Mouse (Mus musculus) embryonic facial prominence, embryonic 12.5 days (tissue): Measurements from ENCODE around the gene Susd3. TPM values are rescaled to one million over a fixed set of nuclear protein-coding genes. Genes with fewer than 3 reads are reported as not detected.

Experiments
- ATAC-seq: fragments of 200-750 bp; cut with Nextera tagmentation; 2 replicates; pipeline ENCODE4 v1.8.0; 2017; ENCODE audit not compliant: insufficient number of reproducible peaks, insufficient read depth, low FRiP score, low TSS enrichment
- H3K27ac ChIP-seq: fragments of 300-500 bp; sonication (generic); 2 replicates; pipeline ENCODE4 v1.5.1; 2016; ENCODE audit warnings: mild to moderate bottlenecking
- H3K27me3 ChIP-seq: fragments of 300-500 bp; sonication (generic); 2 replicates; pipeline ENCODE4 v1.6.1; 2016; ENCODE audit warnings: mild to moderate bottlenecking, moderate library complexity
- H3K36me3 ChIP-seq: fragments of 300-500 bp; sonication (generic); 2 replicates; pipeline ENCODE4 v1.6.1; 2016; ENCODE audit warnings: mild to moderate bottlenecking
- H3K4me1 ChIP-seq: fragments of 300-500 bp; sonication (generic); 2 replicates; pipeline ENCODE4 v1.6.1; 2016
- H3K4me2 ChIP-seq: fragments of 300-500 bp; sonication (generic); replicated peaks from 2 replicates; pipeline ENCODE4 v1.6.1; 2016; ENCODE audit warnings: mild to moderate bottlenecking, moderate library complexity
- H3K4me3 ChIP-seq: fragments of 300-500 bp; sonication (generic); 2 replicates; pipeline ENCODE4 v1.5.1; 2016; ENCODE audit warnings: mild to moderate bottlenecking
- H3K9ac ChIP-seq: fragments of 300-500 bp; sonication (generic); 2 replicates; pipeline ENCODE4 v1.6.1; 2016; ENCODE audit warnings: mild to moderate bottlenecking, moderate library complexity
- H3K9me3 ChIP-seq: fragments of 300-500 bp; sonication (generic); 2 replicates; pipeline ENCODE4 v1.6.1; 2016; ENCODE audit warnings: mild to moderate bottlenecking, moderate library complexity
- WGBS: fragments of 180-500 bp; shearing (Covaris S2); methylation state at CpG from one replicate; pipeline ENCODE4 v1.1.7; 2016; 5-methylcytosine and 5-hydroxymethylcytosine counted together
- polyA plus RNA-seq: library from polyadenylated mRNA; unstranded; fragments of >200 nt; fragmentation: Nextera tagmentation; extraction: Ambion mirVana; gene quantifications from 2 replicates; pipeline ENCODE4 v1.2.1, GENCODE M21; 2016

The Susd3 gene
- polyA plus RNA-seq, 1 experiment from 2014 or later: 1.8 TPM

DNA sequence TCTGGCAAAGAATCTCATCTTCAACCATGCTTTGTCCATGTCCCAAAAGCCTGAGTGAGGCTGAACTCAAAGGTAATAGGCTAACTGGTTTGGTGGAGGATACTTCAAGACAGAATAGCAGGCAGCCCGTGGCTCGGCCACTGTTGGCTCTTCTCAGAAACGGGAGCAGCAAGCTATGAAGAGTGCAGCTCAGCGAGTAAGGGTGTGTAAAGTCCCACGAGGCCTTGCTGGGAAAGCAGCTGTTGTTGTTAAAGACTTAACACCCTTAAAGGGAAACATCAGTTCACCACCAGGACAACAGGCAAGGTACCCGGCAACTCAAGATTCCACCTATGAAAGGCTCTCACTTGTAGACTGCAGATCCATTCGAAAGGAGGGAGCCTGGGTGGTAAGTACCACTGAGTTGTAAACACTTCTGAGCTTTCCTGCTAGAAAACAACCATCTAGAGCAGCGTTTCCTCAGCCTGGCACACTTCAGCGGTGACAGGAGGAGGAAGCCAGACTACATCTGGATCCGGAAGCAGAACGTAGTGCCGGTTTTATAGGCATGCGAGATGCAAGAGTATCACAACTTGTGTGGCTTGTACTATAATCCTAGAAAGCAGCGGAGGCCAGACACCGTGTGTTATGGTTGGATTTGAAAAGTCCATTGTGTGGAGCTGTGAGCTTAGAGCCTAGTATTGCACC lies 11.7 kb upstream of the Susd3 start:
- 84% methylated on average over 15 of the region's 15 CpGs for WGBS
- ATAC-seq: no peak
- no peaks in the 10 kb centered on the region for H3K9me3 ChIP-seq
- no peak overlapping the region for H3K4me3 ChIP-seq
- no peak overlapping the region for H3K9ac ChIP-seq
- no peaks in the 10 kb centered on the region for H3K27me3 ChIP-seq
- no peak overlapping the region for H3K4me2 ChIP-seq
- peaks cover 7% of the 10 kb centered on the region; the same call in 1 of the 2 replicates for H3K4me1 ChIP-seq
- H3K36me3 ChIP-seq: no peaks in the 10 kb centered on the region
- H3K27ac ChIP-seq: no peak overlapping the region

DNA sequence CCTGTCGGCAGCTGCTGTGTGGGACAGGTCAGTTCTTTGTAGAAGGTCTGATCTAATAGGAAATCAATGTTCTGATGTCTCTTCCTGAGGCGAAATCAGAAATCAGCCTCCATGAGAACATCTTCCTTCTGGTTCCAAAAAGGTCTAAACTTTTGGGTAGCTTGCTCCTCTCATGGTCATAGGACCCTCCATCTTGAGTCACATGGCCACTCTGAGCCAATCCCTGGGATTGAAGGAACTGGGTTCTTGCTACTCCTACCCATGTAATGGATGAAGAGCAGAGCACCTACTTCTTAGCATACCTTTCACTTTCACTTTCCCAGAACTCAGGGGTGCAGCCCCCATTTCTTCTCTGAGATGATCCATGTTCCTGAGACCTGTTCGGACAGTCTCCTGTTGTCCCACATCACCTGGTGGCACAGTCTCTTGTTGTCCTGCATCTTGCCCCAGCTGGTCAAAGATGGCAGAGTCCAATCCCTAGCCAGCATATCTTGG lies 9.4 kb upstream of the Susd3 start:
- Histone ChIP-seq H3K4me1 (peaks cover 7% of the 10 kb centered on the region; the same call in 1 of the 2 replicates), H3K36me3 (no peaks in the 10 kb centered on the region), H3K4me3 (no peak overlapping the region), H3K9ac (no peak overlapping the region), H3K4me2 (no peak overlapping the region), H3K27ac (no peak overlapping the region), H3K27me3 (no peaks in the 10 kb centered on the region), H3K9me3 (no peaks in the 10 kb centered on the region)
- no peak for ATAC-seq
- WGBS: 65% methylated on average over 3 of the region's 3 CpGs

DNA sequence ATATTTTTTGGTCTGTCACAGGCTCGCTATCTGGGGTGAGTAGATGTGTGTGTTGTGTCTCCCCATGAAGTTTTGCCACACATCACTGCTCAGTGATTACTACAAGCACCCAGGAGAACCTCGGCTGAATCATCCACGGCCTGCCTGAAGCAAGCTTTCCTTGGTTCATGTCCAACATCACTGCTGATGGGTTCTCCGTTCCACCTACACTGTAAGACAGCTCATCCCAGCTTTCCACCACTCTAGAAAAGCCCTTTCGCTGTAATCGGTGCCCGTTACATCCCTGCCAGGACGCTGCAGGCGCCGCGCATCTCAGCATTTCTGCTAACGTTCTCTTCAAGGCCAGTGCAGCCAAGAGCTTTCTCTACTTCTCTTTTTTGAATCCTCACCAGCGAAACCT lies 4.2 kb upstream of the Susd3 start:
- no peak for ATAC-seq
- Histone ChIP-seq H3K9ac (no peak overlapping the region), H3K27ac (no peak overlapping the region), H3K27me3 (peaks cover 18% of the 10 kb centered on the region), H3K36me3 (no peaks in the 10 kb centered on the region), H3K4me2 (no peak overlapping the region), H3K9me3 (no peaks in the 10 kb centered on the region), H3K4me1 (peaks cover 13% of the 10 kb centered on the region), H3K4me3 (no peak overlapping the region)
- 89% methylated on average over 13 of the region's 13 CpGs for WGBS

DNA sequence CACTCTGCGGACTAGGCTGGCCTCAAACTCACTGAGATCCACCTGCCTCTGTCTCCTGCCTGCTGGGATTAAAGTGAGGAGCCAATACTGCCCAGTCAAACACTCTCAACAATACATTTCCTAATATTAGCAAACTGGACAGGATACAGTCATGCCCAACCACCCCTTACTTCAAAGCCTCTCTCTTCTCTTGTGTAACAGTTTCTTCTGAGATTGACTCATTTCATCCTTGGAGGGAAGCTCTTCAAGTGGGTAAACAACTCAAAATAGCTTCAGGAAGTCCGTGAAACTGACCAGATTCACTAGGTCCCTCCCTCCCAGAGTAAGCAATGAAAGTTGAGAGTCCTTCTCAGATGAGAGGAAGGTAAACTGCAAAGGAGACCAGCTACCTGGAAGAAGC lies 3.6 kb upstream of the Susd3 start:
- Histone ChIP-seq H3K27me3 (peaks cover 24% of the 10 kb centered on the region), H3K9me3 (no peaks in the 10 kb centered on the region), H3K9ac (no peak overlapping the region), H3K4me1 (peaks cover 12% of the 10 kb centered on the region), H3K27ac (no peak overlapping the region), H3K4me3 (no peak overlapping the region), H3K4me2 (no peak overlapping the region), H3K36me3 (no peaks in the 10 kb centered on the region)
- ATAC-seq: no peak
- WGBS: 69% methylated on average over 2 of the region's 2 CpGs

DNA sequence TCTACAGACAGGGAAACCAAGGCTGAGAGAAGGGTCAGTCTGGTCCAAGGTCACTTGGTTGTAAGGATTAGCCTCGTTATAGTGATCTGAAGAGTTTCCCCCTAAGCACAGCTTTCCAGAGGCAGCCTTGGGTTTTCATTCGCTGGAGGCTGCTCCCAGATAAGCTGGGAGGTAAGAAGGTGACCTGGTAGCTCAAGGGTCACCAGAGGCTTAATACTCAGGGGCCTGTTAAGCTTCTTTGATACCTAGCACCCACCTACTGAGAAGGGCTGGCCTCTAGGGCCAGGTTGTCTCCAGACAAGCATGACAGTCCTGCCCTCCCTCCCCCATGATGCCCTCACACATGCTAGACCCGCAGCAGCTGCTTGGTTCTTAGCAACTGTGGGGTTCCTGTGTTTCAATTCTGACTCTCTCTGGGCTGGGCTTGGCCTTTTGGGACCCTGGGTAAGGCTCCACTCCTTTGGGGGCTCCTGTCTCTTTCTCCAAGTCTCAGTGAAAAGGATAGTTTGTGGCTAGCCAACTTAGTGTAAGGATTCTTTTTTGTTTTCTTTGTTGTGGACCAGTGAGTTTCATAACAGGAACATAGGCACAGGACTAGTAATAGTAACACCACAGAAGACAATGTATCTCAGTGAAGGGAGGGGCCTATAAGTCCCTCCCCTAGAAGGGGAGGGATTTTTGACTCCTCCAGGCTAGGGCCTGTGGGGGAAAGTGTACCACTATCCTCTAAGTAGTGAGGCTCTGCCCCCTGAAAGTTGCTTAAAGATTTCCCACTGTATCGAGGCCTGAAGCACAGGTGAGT lies 2.4 kb upstream of the Susd3 start:
- Histone ChIP-seq H3K27ac (no peak overlapping the region), H3K4me1 (peaks cover 12% of the 10 kb centered on the region), H3K27me3 (peaks cover 36% of the 10 kb centered on the region), H3K4me3 (no peak overlapping the region), H3K9me3 (no peaks in the 10 kb centered on the region), H3K4me2 (no peak overlapping the region), H3K9ac (no peak overlapping the region), H3K36me3 (no peaks in the 10 kb centered on the region)
- WGBS: 29% methylated on average over 4 of the region's 4 CpGs
- ATAC-seq: no peak

DNA sequence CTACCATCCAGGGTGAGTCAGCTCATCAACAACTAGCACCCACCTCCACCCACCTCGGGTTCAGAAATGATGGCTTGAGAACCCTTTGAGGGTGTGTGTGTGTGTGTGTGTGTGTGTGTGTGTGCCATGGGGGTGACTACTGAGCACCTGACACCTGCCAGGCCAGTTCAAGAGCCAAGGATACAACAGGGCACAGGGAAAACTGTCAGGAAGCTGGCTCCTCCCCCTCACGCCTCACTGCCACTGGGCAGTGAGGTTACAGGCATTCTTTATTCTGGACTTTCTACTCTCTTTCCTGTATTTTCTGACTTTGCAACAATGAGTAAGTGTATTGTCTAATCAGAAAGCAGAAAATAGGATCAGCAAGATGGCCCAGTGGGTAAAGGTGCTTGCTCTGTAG lies 1.1 kb upstream of the Susd3 start:
- Histone ChIP-seq H3K4me1 (peaks cover 12% of the 10 kb centered on the region), H3K36me3 (no peaks in the 10 kb centered on the region), H3K9me3 (no peaks in the 10 kb centered on the region), H3K27ac (no peak overlapping the region), H3K27me3 (peaks cover 41% of the 10 kb centered on the region), H3K4me2 (no peak overlapping the region), H3K4me3 (no peak overlapping the region), H3K9ac (no peak overlapping the region)
- no peak for ATAC-seq
- 59% methylated on average over 2 of the region's 2 CpGs for WGBS

DNA sequence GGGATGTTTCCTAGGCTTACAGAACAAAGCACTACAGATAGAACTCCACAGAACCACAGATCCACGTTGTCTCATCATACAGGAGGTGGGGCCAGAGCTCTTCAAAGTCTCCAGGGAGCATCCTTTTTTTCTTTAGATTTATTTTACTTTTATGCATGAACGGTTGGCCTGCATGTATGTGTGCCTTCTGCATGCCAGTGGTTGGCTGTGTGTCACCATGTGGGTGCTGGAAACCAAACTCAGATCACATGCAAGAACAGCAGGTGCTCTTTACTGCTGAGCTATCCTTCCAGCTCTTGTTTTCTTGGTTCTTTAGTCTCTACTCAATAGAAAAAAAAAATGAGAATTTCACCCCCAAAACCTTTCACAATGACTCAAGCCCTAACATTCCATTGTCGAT lies 417 bp upstream of the Susd3 start:
- Histone ChIP-seq H3K9me3 (no peaks in the 10 kb centered on the region), H3K9ac (no peak overlapping the region), H3K36me3 (no peaks in the 10 kb centered on the region), H3K4me1 (peaks cover 12% of the 10 kb centered on the region), H3K4me3 (no peak overlapping the region), H3K27ac (no peak overlapping the region), H3K4me2 (no peak overlapping the region), H3K27me3 (peaks cover 41% of the 10 kb centered on the region)
- ATAC-seq: no peak
- 53% methylated on average over 3 of the region's 3 CpGs for WGBS

DNA sequence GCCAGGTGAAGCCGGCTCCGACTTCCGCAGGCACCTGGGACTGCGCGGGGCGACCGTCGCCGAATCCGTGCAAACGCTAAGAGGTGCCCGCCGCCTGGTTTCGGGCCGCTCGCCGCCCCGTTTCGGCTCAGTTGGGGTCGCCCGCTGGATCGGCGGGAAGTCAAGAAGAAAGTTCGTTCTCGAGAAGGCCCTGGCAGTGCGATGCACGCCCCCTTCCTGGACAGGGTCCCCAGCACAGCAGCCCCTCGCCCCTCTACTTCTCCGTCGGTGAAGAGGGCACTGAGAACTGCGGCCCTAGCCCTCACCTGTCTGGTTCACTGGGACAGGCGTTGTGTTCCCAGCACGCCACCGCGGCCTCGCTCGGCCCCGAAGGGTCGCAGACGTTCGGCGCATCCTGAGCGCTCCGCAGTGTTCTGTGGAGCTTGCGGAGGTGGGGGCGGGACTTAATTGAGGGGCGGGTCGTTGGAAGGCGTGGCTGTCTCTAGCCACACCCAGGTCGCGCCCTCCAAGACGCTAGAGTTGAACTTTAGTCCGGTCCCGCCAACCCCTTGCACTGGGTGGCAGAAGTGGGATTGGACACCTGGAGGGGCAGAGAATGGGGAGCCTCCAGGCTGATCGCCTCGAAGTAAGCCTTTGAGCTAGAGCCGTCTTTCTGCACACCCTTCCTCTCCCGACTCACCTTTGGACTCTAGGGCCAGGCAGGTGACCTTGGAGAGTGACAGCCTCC lies 603 bp downstream of the Susd3 start:
- Histone ChIP-seq H3K36me3 (no peaks in the 10 kb centered on the region), H3K9ac (peak overlapping the region; percentile 38; the same call in 1 of the 2 replicates), H3K27ac (no peak overlapping the region), H3K4me3 (peak overlapping the region; percentile 48), H3K27me3 (peaks cover 41% of the 10 kb centered on the region), H3K4me2 (peak overlapping the region; percentile 80), H3K9me3 (no peaks in the 10 kb centered on the region), H3K4me1 (peaks cover 12% of the 10 kb centered on the region)
- 1% methylated on average over 58 of the region's 58 CpGs for WGBS
- ATAC-seq: peak; percentile 50; the same call in 1 of the 2 replicates

DNA sequence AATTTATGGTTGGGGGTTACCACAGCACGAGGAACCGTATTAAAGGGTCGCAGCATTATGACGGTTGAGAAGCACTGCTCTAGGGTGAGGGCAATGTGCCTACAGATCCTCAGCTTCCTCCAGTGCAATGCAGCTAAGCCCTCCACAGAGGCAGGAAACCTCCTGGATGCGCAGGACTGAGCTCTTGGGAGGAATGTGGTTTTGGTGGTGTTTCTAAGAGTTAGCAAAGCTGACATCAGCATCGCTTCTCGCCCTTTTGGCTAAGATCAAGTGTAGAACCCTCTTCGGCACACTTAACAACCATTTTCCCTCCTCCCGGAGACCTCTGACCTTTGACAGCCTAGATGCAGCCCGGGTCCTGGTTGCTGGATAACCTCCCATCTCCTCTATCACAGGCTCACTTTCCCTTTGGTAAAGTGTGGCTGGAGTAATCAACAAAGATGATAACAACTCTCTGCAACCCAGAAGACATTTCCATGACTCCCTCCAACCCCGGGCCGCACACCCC lies 1.2 kb downstream of the Susd3 start:
- ATAC-seq: no peak
- H3K9me3 ChIP-seq: no peaks in the 10 kb centered on the region
- peak overlapping the region; percentile 80 for H3K4me2 ChIP-seq
- peak overlapping the region; percentile 48 for H3K4me3 ChIP-seq
- H3K27me3 ChIP-seq: peaks cover 41% of the 10 kb centered on the region
- 32% methylated on average over 12 of the region's 12 CpGs for WGBS
- H3K9ac ChIP-seq: peak overlapping the region; percentile 38; the same call in 1 of the 2 replicates
- H3K36me3 ChIP-seq: no peaks in the 10 kb centered on the region
- no peak overlapping the region for H3K27ac ChIP-seq
- H3K4me1 ChIP-seq: peaks cover 12% of the 10 kb centered on the region

DNA sequence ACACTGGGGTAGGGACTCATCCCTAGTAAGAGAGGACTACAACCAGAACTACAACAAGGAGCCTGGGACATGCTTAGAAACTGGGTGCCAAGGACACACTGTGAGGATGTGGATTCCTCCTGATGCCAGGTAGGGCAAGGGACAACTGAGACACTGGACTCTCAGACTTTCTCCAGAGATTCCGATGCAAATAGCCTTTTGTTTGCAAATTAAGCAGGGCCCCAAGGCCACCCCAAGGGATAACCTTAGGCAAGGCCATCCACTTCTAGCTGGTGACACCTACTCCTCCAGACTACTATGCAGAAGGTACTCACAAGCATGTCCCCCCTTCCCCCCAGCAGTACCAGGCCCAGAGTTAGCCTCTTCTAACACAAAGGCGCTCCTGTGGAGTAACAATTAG lies 1.9 kb downstream of the Susd3 start:
- no peaks in the 10 kb centered on the region for H3K9me3 ChIP-seq
- H3K9ac ChIP-seq: no peak overlapping the region
- H3K4me2 ChIP-seq: no peak overlapping the region
- H3K27ac ChIP-seq: no peak overlapping the region
- no peaks in the 10 kb centered on the region for H3K36me3 ChIP-seq
- 71% methylated on average over 2 of the region's 2 CpGs for WGBS
- H3K4me3 ChIP-seq: no peak overlapping the region
- peaks cover 41% of the 10 kb centered on the region for H3K27me3 ChIP-seq
- ATAC-seq: no peak
- peaks cover 12% of the 10 kb centered on the region for H3K4me1 ChIP-seq

DNA sequence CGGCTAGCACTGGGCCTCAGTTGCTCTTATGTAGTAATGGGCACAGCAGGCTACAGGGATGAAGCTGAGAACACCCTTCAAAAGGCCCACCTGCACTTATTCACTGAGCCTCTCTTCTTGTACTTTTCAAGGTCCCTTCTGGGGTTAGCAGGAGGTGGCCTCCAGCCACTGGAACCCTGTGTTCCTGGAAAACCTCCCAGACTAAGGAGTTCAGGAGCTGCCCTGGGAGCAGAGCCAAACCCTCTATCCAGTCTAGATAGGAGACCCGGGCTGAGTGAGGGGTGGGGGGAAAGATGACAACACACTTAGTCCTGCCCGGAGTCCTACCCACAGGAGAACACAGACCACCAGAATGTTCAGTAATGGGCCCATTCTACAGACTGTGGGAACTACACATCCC lies 2.5 kb downstream of the Susd3 start:
- H3K4me1 ChIP-seq: peaks cover 12% of the 10 kb centered on the region
- no peak overlapping the region for H3K27ac ChIP-seq
- H3K9me3 ChIP-seq: no peaks in the 10 kb centered on the region
- H3K36me3 ChIP-seq: no peaks in the 10 kb centered on the region
- 74% methylated on average over 3 of the region's 3 CpGs for WGBS
- ATAC-seq: no peak
- H3K4me3 ChIP-seq: no peak overlapping the region
- peaks cover 41% of the 10 kb centered on the region for H3K27me3 ChIP-seq
- no peak overlapping the region for H3K4me2 ChIP-seq
- H3K9ac ChIP-seq: no peak overlapping the region
